Mouse (Mus musculus) erythroblast, embryonic 14.5 days (primary cell): ENCODE results near the gene Sh2b2.

Source experiments
- GATA1 ChIP-seq: IDR thresholded peaks from 2 replicates; pipeline ENCODE4 v1.6.1; 2012; ENCODE audit warnings: low read length, inconsistent platforms, mixed read lengths
- TAL1 ChIP-seq: IDR thresholded peaks from 3 replicates; pipeline ENCODE4 v1.6.1; 2012; ENCODE audit warnings: low read length, inconsistent platforms, mixed read lengths

GRCm38 (mm10) chr5:136210549-136210948 lies 35.8 kb downstream of the Sh2b2 start:
- TF ChIP-seq GATA1 (no peak), TAL1 (no peak)
